Mouse (Mus musculus): ENCODE measurements at regions not wholly inside any gene's neighbourhood (a gene's known extent, or its start where the extent isn't known, plus 50 kb on each side); places are given as distances from the start of the nearest gene placed in this dataset.

- no peaks in the 10 kb centered on the region for H3K27me3 ChIP-seq
- H3K4me1 ChIP-seq = no peaks in the 10 kb centered on the region
- WGBS = 94% methylated on average over 6 of the region's 6 CpGs
- H3K4me2 ChIP-seq (replicated peaks) = no peak overlapping the region
- no peak overlapping the region for H3K27ac ChIP-seq (replicated peaks)
- H3K4me3 ChIP-seq = no peak overlapping the region
- no peak for ATAC-seq (replicated peaks)
- no peaks in the 10 kb centered on the region for H3K36me3 ChIP-seq
- H3K9ac ChIP-seq (replicated peaks) = no peak overlapping the region
- H3K9me3 ChIP-seq = no peaks in the 10 kb centered on the region
Measured at GRCm38 (mm10) chr7:116917921-116918670, 413.9 kb downstream of the Nucb2 start.

GRCm38 (mm10) chr7:116946448-116946847 lies 434.3 kb upstream of the Xylt1 start:
- no peak for ATAC-seq (replicated peaks)
- 92% methylated on average over 2 of the region's 2 CpGs for WGBS
- Histone ChIP-seq H3K9ac (replicated peaks) (no peak overlapping the region), H3K27me3 (no peaks in the 10 kb centered on the region), H3K4me1 (0 out of 2 replicates have a peak, but pooled peaks cover 2% of the 10 kb centered on the region), H3K4me2 (replicated peaks) (no peak overlapping the region), H3K9me3 (no peaks in the 10 kb centered on the region), H3K36me3 (no peaks in the 10 kb centered on the region), H3K4me3 (no peak overlapping the region), H3K27ac (replicated peaks) (no peak overlapping the region)

- Histone ChIP-seq H3K27ac (replicated peaks) (no peak overlapping the region), H3K4me2 (replicated peaks) (no peak overlapping the region), H3K27me3 (no peaks in the 10 kb centered on the region), H3K4me1 (no peaks in the 10 kb centered on the region), H3K4me3 (no peak overlapping the region), H3K9ac (replicated peaks) (no peak overlapping the region), H3K9me3 (no peaks in the 10 kb centered on the region), H3K36me3 (no peaks in the 10 kb centered on the region)
- ATAC-seq (replicated peaks) = no peak
- WGBS = 81% methylated on average over 14 of the region's 14 CpGs
Measured at GRCm38 (mm10) chr7:116959196-116959895, 421.4 kb upstream of the Xylt1 start.

- Histone ChIP-seq H3K36me3 (no peaks in the 10 kb centered on the region), H3K9me3 (no peaks in the 10 kb centered on the region), H3K9ac (replicated peaks) (no peak overlapping the region), H3K27ac (replicated peaks) (no peak overlapping the region), H3K4me3 (no peak overlapping the region), H3K4me2 (replicated peaks) (no peak overlapping the region), H3K27me3 (no peaks in the 10 kb centered on the region), H3K4me1 (no peaks in the 10 kb centered on the region)
- ATAC-seq (replicated peaks) = no peak
- WGBS = 52% methylated on average over 6 of the region's 6 CpGs
Measured at GRCm38 (mm10) chr7:116963839-116964238, 416.9 kb upstream of the Xylt1 start.

- Histone ChIP-seq H3K9ac (replicated peaks) (no peak overlapping the region), H3K27ac (replicated peaks) (no peak overlapping the region), H3K4me1 (no peaks in the 10 kb centered on the region), H3K27me3 (no peaks in the 10 kb centered on the region), H3K4me3 (no peak overlapping the region), H3K4me2 (replicated peaks) (no peak overlapping the region), H3K36me3 (no peaks in the 10 kb centered on the region), H3K9me3 (no peaks in the 10 kb centered on the region)
- no peak for ATAC-seq (replicated peaks)
- WGBS = 63% methylated on average over 2 of the region's 2 CpGs
Measured at GRCm38 (mm10) chr7:116991351-116991750, 389.4 kb upstream of the Xylt1 start.

GRCm38 (mm10) chr7:116992166-116992565 lies 388.6 kb upstream of the Xylt1 start:
- no peak overlapping the region for H3K4me2 ChIP-seq (replicated peaks)
- no peaks in the 10 kb centered on the region for H3K9me3 ChIP-seq
- no peaks in the 10 kb centered on the region for H3K36me3 ChIP-seq
- H3K27ac ChIP-seq (replicated peaks) = no peak overlapping the region
- no peaks in the 10 kb centered on the region for H3K27me3 ChIP-seq
- H3K9ac ChIP-seq (replicated peaks) = no peak overlapping the region
- no peak overlapping the region for H3K4me3 ChIP-seq
- no peak for ATAC-seq (replicated peaks)
- H3K4me1 ChIP-seq = no peaks in the 10 kb centered on the region

- no peak overlapping the region for H3K27ac ChIP-seq (replicated peaks)
- no peak for ATAC-seq (replicated peaks)
- no peaks in the 10 kb centered on the region for H3K4me1 ChIP-seq
- H3K4me3 ChIP-seq = no peak overlapping the region
- no peaks in the 10 kb centered on the region for H3K36me3 ChIP-seq
- H3K4me2 ChIP-seq (replicated peaks) = no peak overlapping the region
- no peaks in the 10 kb centered on the region for H3K27me3 ChIP-seq
- 89% methylated on average over 3 of the region's 3 CpGs for WGBS
- no peak overlapping the region for H3K9ac ChIP-seq (replicated peaks)
- H3K9me3 ChIP-seq = no peaks in the 10 kb centered on the region
Measured at GRCm38 (mm10) chr7:116995770-116996169, 385.0 kb upstream of the Xylt1 start.

GRCm38 (mm10) chr7:117003167-117003566 lies 377.6 kb upstream of the Xylt1 start:
- Histone ChIP-seq H3K36me3 (no peaks in the 10 kb centered on the region), H3K4me3 (no peak overlapping the region), H3K4me2 (replicated peaks) (no peak overlapping the region), H3K4me1 (no peaks in the 10 kb centered on the region), H3K27me3 (no peaks in the 10 kb centered on the region), H3K9me3 (no peaks in the 10 kb centered on the region), H3K27ac (replicated peaks) (no peak overlapping the region), H3K9ac (replicated peaks) (no peak overlapping the region)
- ATAC-seq (replicated peaks) = no peak

- H3K27me3 ChIP-seq = no peaks in the 10 kb centered on the region
- H3K4me2 ChIP-seq (replicated peaks) = no peak overlapping the region
- no peaks in the 10 kb centered on the region for H3K4me1 ChIP-seq
- no peaks in the 10 kb centered on the region for H3K9me3 ChIP-seq
- no peak overlapping the region for H3K4me3 ChIP-seq
- no peak overlapping the region for H3K27ac ChIP-seq (replicated peaks)
- ATAC-seq (replicated peaks) = no peak
- 79% methylated on average over 1 of the region's 1 CpGs for WGBS
- H3K36me3 ChIP-seq = no peaks in the 10 kb centered on the region
- no peak overlapping the region for H3K9ac ChIP-seq (replicated peaks)
Measured at GRCm38 (mm10) chr7:117018349-117018748, 362.4 kb upstream of the Xylt1 start.

GRCm38 (mm10) chr7:117021716-117022115 lies 359.1 kb upstream of the Xylt1 start:
- Histone ChIP-seq H3K4me1 (no peaks in the 10 kb centered on the region), H3K4me2 (replicated peaks) (no peak overlapping the region), H3K9me3 (no peaks in the 10 kb centered on the region), H3K4me3 (no peak overlapping the region), H3K27ac (replicated peaks) (no peak overlapping the region), H3K36me3 (no peaks in the 10 kb centered on the region), H3K27me3 (no peaks in the 10 kb centered on the region), H3K9ac (replicated peaks) (no peak overlapping the region)
- ATAC-seq (replicated peaks) = no peak
- WGBS = 65% methylated on average over 4 of the region's 4 CpGs

- ATAC-seq (replicated peaks) = no peak
- Histone ChIP-seq H3K9ac (replicated peaks) (no peak overlapping the region), H3K4me1 (no peaks in the 10 kb centered on the region), H3K9me3 (no peaks in the 10 kb centered on the region), H3K4me3 (no peak overlapping the region), H3K4me2 (replicated peaks) (no peak overlapping the region), H3K27me3 (no peaks in the 10 kb centered on the region), H3K36me3 (no peaks in the 10 kb centered on the region), H3K27ac (replicated peaks) (no peak overlapping the region)
- WGBS = 83% methylated on average over 9 of the region's 9 CpGs
Measured at GRCm38 (mm10) chr7:117044926-117045325, 335.9 kb upstream of the Xylt1 start.

- Histone ChIP-seq H3K4me3 (no peak overlapping the region), H3K9me3 (no peaks in the 10 kb centered on the region), H3K4me1 (no peaks in the 10 kb centered on the region), H3K9ac (replicated peaks) (no peak overlapping the region), H3K4me2 (replicated peaks) (no peak overlapping the region), H3K27ac (replicated peaks) (no peak overlapping the region), H3K27me3 (no peaks in the 10 kb centered on the region), H3K36me3 (no peaks in the 10 kb centered on the region)
- ATAC-seq (replicated peaks) = no peak
Measured at GRCm38 (mm10) chr7:117049249-117049648, 331.5 kb upstream of the Xylt1 start.

- Histone ChIP-seq H3K27ac (replicated peaks) (no peak overlapping the region), H3K4me2 (replicated peaks) (no peak overlapping the region), H3K27me3 (no peaks in the 10 kb centered on the region), H3K36me3 (no peaks in the 10 kb centered on the region), H3K4me3 (no peak overlapping the region), H3K9me3 (no peaks in the 10 kb centered on the region), H3K9ac (replicated peaks) (no peak overlapping the region), H3K4me1 (0 out of 2 replicates have a peak, but pooled peaks cover 3% of the 10 kb centered on the region)
- ATAC-seq (replicated peaks) = no peak
- 69% methylated on average over 2 of the region's 2 CpGs for WGBS
Measured at GRCm38 (mm10) chr7:117065771-117066170, 315.0 kb upstream of the Xylt1 start.
